Mouse (Mus musculus): ENCODE data around the gene Bcas3.

GRCm38 (mm10) chr11:85837291-85837647 is 484.3 kb downstream of the Bcas3 start:
- no peak for TF ChIP-seq CTCF (IDR thresholded peaks at IDR 0.05; ENCODE audit: low read depth, low read length)
- TF ChIP-seq POLR2A (IDR thresholded peaks at IDR 0.05; ENCODE audit: borderline replicate concordance, low read depth, low read length), result no peak
